Mouse (Mus musculus): ENCODE data around the gene Abhd17c.

DNA sequence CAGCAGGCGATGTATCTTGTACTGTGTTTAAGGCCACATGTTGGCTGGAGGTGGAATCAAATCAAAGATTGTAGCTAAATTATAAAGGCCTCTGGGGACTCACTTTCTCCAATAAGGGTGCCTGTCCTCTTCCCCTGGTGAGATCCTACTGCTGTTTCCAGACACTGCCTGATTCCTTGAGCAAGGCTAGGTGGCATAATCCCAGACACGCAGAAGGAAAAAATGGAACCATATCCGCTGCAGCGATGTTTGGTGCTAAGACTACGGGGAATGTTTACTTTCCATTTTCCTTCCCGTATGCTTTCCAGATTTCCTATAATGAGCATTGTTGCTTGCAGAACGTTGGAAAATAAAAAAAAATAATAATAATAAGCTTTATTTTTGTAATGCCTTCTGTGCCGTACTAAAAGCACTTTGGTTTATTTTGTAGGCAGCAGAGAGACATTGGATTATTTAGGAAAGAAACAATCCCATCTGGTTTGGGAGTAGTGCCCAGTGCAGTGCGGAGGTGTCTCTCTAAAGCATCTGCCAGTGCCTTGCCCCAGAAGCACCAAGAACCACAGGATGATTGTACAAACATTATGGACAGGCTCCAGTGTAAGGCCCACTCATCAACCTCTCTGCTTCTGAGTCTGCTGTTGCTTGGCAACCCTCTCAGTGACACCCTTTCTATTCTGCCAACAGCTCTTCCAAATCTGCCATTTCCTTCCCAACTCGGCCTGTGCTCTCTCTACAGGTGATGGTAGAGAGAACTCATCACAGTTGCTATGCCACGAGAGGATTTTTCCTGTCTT, 23.2 kb upstream of the Abhd17c start:
- TF ChIP-seq CHD2 (IDR thresholded peaks at IDR 0.05; ENCODE audit: low read length): no peak
- TF ChIP-seq MYC (IDR thresholded peaks at IDR 0.05; ENCODE audit: low read depth, low read length): no peak
- TF ChIP-seq TCF12 (IDR thresholded peaks at IDR 0.05; ENCODE audit: low read depth, low read length): no peak
- no peak for TF ChIP-seq CTCF (conservative IDR thresholded peaks at IDR 0.05 in 1 of 2, IDR thresholded peaks at IDR 0.05 in 1 of 2; ENCODE audit: low read depth in 2 of 2, low read length in 2 of 2)
